Mouse (Mus musculus) hindbrain, embryonic 13.5 days (tissue): Measurements from ENCODE around the gene Itih1. TPM values are rescaled to one million over a fixed set of nuclear protein-coding genes. Genes with fewer than 3 reads are reported as not detected.
A peak's percentile ranks its signal among the peaks of the same experiment; 100 is the strongest.

Source experiments
- ATAC-seq: fragments of 200-750 bp; cut with Nextera tagmentation; 2 replicates; pipeline ENCODE4 v1.8.0; 2017; ENCODE audit warnings: moderate TSS enrichment; ENCODE audit not compliant: low FRiP score
- H3K27ac ChIP-seq: fragments of 300-500 bp; sonication (generic); 2 replicates; pipeline ENCODE4 v1.5.1; 2015; ENCODE audit warnings: inconsistent platforms, mild to moderate bottlenecking, moderate library complexity
- H3K27me3 ChIP-seq: fragments of 300-500 bp; sonication (generic); 2 replicates; pipeline ENCODE4 v1.6.1; 2015; ENCODE audit warnings: mild to moderate bottlenecking, inconsistent platforms
- H3K36me3 ChIP-seq: fragments of 300-500 bp; sonication (generic); 2 replicates; pipeline ENCODE4 v1.6.1; 2015; ENCODE audit warnings: mild to moderate bottlenecking, inconsistent platforms
- H3K4me1 ChIP-seq: fragments of 300-500 bp; sonication (generic); replicated peaks from 2 replicates; pipeline ENCODE4 v1.6.1; 2015; ENCODE audit warnings: inconsistent platforms
- H3K4me2 ChIP-seq: fragments of 300-500 bp; sonication (generic); 2 replicates; pipeline ENCODE4 v1.6.1; 2015; ENCODE audit warnings: inconsistent platforms, mild to moderate bottlenecking, moderate library complexity
- H3K4me3 ChIP-seq: fragments of 300-500 bp; sonication (generic); 2 replicates; pipeline ENCODE4 v1.5.1; 2015; ENCODE audit warnings: mild to moderate bottlenecking, inconsistent platforms
- H3K9ac ChIP-seq: fragments of 300-500 bp; sonication (generic); 2 replicates; pipeline ENCODE4 v1.6.1; 2015; ENCODE audit warnings: mild to moderate bottlenecking, inconsistent platforms
- H3K9me3 ChIP-seq: fragments of 300-500 bp; sonication (generic); 2 replicates; pipeline ENCODE4 v1.6.1; 2016; ENCODE audit warnings: inconsistent platforms
- WGBS: fragments of 180-500 bp; shearing (Covaris S2); methylation state at CpG from one replicate; pipeline ENCODE4 v1.1.7; 2015; 5-methylcytosine and 5-hydroxymethylcytosine counted together
- polyA plus RNA-seq: library from polyadenylated mRNA; unstranded; fragments of >200 nt; fragmentation: Nextera tagmentation; extraction: Ambion mirVana; gene quantifications from 2 replicates; pipeline ENCODE4 v1.2.1, GENCODE M21; 2015

The Itih1 gene
- polyA plus RNA-seq, 1 experiment from 2014 or later = not detected

DNA sequence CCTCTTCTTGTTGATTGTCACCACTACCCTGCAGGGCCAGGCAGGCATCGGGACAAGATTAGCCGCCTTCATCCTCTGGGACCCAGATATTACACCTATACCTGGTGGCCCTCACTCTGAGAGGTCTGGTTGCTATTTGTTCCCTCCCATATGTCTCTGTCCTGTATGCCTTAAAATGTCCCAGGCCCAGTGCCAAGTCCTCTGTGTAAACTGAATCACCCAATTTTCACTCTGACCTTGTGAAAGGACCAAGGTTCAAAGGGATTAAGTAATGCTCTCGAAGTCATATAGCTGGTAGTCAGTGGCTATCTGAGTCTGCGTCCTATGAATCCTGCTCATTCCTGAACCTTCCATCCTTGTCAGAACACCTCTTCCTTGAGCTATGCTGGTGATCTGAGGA is 12.7 kb downstream of the Itih1 start:
- H3K4me1 ChIP-seq = no peaks in the 10 kb centered on the region
- no peaks in the 10 kb centered on the region for H3K36me3 ChIP-seq
- H3K9me3 ChIP-seq = no peaks in the 10 kb centered on the region
- H3K4me2 ChIP-seq = no peak overlapping the region
- no peak for ATAC-seq
- no peak overlapping the region for H3K4me3 ChIP-seq
- 93% methylated on average over 4 of the region's 4 CpGs for WGBS
- no peak overlapping the region for H3K27ac ChIP-seq
- no peaks in the 10 kb centered on the region for H3K27me3 ChIP-seq
- no peak overlapping the region for H3K9ac ChIP-seq

DNA sequence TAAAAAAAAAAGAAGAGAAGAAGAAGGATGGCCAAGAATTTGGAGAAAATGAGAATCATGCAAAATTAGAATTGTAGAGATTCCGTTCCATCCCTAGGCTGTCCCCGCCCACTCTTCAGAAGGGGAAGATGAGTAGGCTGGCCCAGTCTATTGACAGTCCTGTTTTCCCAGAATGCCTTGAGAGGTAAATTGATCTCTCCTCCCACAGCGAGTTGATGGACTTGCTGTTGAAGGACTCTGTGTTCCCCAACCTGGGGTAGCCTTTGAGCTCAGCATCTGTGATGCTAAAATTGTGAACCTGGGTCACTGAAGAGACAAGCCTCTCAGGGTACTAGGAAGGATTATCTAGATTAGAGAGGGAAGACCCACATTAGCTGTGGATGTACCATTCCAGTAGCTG is 17.6 kb downstream of the Itih1 start:
- Histone ChIP-seq H3K9ac (no peak overlapping the region), H3K4me3 (no peak overlapping the region), H3K4me2 (no peak overlapping the region), H3K4me1 (peaks cover 11% of the 10 kb centered on the region; the same call in 1 of the 2 replicates), H3K9me3 (no peaks in the 10 kb centered on the region), H3K27me3 (no peaks in the 10 kb centered on the region), H3K27ac (no peak overlapping the region), H3K36me3 (no peaks in the 10 kb centered on the region)
- 94% methylated on average over 3 of the region's 3 CpGs for WGBS
- ATAC-seq = no peak

DNA sequence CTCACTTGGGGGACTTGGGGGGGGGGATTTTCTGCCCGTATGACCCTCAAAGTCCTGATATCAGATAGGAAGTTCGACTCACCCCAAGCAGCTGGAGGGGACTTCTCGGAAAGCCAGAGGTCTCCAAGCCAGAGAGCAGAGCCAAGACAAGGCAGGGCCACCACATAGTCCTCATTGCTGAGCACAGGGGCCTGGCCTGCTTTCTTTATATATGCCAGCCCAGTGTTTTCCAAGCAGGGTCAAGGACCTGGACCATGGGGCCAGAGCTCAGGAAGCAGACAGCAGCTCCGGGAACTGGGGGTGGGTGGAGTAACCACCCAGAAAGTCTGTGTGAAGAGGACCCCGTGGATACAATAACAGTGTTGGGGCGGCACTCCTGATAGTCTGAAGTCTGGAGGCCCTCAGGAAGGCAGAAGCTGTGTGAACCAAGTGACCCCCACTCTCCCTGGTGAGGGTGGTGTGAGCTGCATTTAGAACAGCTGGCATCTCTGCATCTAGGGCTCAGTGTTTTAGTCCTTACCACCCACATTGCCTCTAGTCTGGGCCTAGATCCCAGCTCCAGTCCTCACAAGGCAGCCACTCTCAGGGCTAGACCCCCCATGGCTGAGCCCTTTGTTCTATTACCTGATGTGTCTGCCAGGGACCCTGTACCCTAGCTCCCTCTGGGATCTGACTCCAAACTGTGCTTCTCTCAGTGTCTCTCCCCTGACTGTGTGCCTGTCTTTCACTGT is 19.5 kb downstream of the Itih1 start, which contains the start of gene Itih3:
Gene Itih3 (minus strand): TSS at position 386 of the 731 bp plus-strand sequence.
- no peak for ATAC-seq
- no peak within 1 kb of the TSS for H3K27ac ChIP-seq
- H3K9ac ChIP-seq = 0 out of 2 replicates have a peak within 1 kb of the TSS, but pooled peaks have one; percentile 24
- H3K4me1 ChIP-seq = peaks cover 11% of the 10 kb centered on the region; the same call in 1 of the 2 replicates
- H3K9me3 ChIP-seq = no peaks in the 10 kb centered on the region
- no peak within 1 kb of the TSS for H3K4me2 ChIP-seq
- no peaks in the 10 kb centered on the region for H3K36me3 ChIP-seq
- no peaks in the 10 kb centered on the region for H3K27me3 ChIP-seq
- 70% methylated on average over 6 of the region's 6 CpGs for WGBS
- H3K4me3 ChIP-seq = no peak within 1 kb of the TSS

DNA sequence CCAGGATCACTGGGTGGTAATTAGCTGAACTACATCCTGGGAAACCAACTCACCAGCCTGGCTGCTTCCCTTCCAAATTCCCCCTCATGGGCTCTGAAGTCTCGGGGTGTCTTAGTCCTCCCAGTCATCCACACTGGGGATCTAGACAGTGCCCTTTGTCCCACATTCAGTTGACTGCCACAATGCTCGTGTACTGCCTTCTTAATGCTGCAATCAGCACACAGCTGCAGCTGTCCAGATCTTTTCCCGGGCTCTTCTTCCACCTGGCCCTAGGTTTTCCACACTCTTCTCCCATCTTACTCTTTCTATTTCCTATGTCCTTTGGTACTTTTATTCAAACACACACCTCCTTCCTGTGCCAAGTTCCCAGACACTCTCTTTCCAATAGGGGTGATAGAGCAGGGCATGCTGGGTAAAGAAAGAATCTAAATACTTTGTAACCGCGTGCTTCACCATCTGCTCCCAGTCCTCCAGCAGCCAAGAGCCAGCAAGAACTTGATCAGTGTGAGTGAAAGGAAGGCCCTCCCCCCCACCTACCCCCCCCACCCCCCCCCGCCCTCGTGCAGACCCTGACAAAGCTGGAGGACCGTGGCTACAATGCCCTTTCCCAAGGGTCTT is 20.9 kb downstream of the Itih1 start:
- no peaks in the 10 kb centered on the region for H3K27me3 ChIP-seq
- no peak overlapping the region for H3K27ac ChIP-seq
- ATAC-seq = no peak
- H3K4me1 ChIP-seq = peaks cover 11% of the 10 kb centered on the region; the same call in 1 of the 2 replicates
- 43% methylated on average over 8 of the region's 8 CpGs for WGBS
- no peak overlapping the region for H3K4me3 ChIP-seq
- H3K36me3 ChIP-seq = no peaks in the 10 kb centered on the region
- H3K4me2 ChIP-seq = no peak overlapping the region
- H3K9me3 ChIP-seq = no peaks in the 10 kb centered on the region
- no peak overlapping the region for H3K9ac ChIP-seq

DNA sequence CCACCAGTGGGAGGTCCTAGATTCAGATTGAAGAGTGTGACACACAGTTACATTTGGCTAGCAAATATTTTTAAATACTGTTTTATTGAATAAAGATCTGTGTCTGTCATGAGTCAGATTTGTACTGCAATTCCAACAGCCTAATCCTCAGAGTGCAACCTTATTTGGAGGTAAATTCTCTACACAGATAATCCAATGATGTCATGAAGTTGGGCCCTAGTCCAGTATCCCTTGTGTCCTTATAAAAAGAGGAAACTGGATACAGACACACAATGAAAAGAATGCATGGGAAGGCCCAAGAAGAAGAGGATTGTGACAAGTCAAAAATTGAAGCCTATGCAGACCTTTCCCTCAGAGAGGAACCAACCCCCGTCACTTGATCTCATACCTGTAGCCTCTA is 26.6 kb downstream of the Itih1 start:
- Histone ChIP-seq H3K4me2 (no peak overlapping the region), H3K9ac (no peak overlapping the region), H3K36me3 (no peaks in the 10 kb centered on the region), H3K9me3 (no peaks in the 10 kb centered on the region), H3K27ac (no peak overlapping the region), H3K4me1 (no peaks in the 10 kb centered on the region), H3K27me3 (no peaks in the 10 kb centered on the region), H3K4me3 (no peak overlapping the region)
- no peak for ATAC-seq
- WGBS = 74% methylated on average over 1 of the region's 1 CpGs

DNA sequence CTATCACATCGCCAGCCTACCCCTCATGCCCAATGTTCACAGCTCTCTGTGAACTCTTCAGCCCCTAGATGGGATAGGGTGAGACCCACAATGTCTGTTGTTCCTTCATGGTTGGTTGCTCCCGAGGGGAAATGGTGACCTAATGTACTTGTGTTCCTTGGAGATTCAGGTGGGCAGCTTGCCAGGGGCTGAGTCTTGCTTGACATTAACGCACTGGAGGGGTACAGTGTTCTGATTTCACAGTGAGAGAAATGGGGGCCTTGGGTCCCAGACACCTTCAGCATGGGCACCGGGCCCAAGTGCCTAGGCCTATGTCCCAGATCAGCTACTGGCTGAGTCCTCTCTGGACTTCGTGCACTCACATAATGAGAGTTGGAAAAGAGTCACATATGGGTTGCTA is 29.7 kb downstream of the Itih1 start:
- no peaks in the 10 kb centered on the region for H3K9me3 ChIP-seq
- WGBS = 82% methylated on average over 5 of the region's 5 CpGs
- no peak overlapping the region for H3K4me2 ChIP-seq
- H3K9ac ChIP-seq = no peak overlapping the region
- H3K4me3 ChIP-seq = no peak overlapping the region
- no peaks in the 10 kb centered on the region for H3K27me3 ChIP-seq
- H3K4me1 ChIP-seq = no peaks in the 10 kb centered on the region
- H3K36me3 ChIP-seq = no peaks in the 10 kb centered on the region
- no peak for ATAC-seq
- no peak overlapping the region for H3K27ac ChIP-seq

DNA sequence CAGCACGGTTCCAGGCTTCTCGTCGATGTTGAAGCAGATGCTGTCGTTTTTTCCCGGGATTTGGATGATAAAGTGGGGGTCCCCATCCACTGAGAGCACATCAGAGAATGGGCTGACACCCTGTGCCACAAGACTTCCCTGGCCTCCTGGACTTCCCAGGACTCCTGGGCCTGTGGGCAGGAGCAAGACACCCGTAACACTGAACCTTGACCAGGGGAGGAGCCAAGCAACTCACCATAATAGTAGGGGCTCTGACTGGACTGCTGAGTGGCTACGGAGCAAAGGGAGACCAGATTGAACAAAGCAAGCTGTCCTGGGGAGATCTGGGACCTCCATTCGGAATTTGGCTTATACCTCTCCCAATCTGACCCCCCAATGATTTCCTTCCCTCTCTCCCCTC is 30.4 kb downstream of the Itih1 start:
- H3K4me3 ChIP-seq = no peak overlapping the region
- H3K9ac ChIP-seq = no peak overlapping the region
- H3K9me3 ChIP-seq = no peaks in the 10 kb centered on the region
- no peak overlapping the region for H3K27ac ChIP-seq
- H3K27me3 ChIP-seq = no peaks in the 10 kb centered on the region
- H3K4me1 ChIP-seq = no peaks in the 10 kb centered on the region
- H3K36me3 ChIP-seq = no peaks in the 10 kb centered on the region
- no peak for ATAC-seq
- H3K4me2 ChIP-seq = no peak overlapping the region
- 85% methylated on average over 8 of the region's 8 CpGs for WGBS

DNA sequence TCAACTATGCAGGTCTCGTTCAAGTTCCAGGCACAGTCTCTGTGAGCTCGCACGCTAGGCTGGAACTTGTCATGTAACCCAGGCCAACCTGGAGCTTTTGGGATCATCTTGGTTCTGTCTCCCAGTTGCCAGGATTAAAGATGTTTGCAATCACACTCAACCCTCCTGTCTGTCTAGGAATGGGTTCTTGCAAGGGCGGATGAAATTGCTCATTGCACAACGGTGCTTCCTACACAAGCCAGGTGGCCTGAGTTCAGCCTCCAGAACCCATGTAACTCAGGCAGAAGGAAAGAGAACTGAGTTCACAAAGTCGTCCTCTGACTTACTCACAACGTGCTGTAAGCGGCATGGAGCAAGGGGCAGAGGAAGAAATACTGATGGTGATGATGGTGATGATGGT is 31.9 kb downstream of the Itih1 start:
- no peak overlapping the region for H3K27ac ChIP-seq
- H3K4me1 ChIP-seq = no peaks in the 10 kb centered on the region
- H3K9me3 ChIP-seq = no peaks in the 10 kb centered on the region
- 91% methylated on average over 8 of the region's 8 CpGs for WGBS
- H3K9ac ChIP-seq = no peak overlapping the region
- H3K27me3 ChIP-seq = no peaks in the 10 kb centered on the region
- ATAC-seq = no peak
- no peaks in the 10 kb centered on the region for H3K36me3 ChIP-seq
- H3K4me2 ChIP-seq = no peak overlapping the region
- H3K4me3 ChIP-seq = no peak overlapping the region

DNA sequence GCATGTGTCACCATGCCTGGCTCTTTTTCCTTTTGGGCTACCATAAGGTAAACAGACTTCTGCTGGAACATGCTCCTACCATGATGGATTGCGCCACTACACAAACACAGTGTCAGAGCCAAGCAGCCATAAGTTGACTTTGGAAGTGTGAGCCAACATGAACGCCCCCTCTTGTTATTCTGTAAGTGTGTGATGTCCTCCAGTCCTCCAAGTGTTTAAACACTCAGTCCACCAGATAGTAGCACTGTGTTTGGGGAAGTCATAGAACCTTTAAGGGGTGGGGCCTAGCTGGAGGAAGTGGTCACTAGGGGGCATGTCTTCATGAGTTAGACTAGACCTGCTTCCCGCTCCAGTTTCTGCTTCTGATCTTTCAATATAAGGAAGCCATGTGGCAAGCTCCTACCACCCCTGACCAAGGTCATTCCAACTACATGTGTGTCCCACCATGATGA is 35.2 kb downstream of the Itih1 start:
- Histone ChIP-seq H3K36me3 (no peaks in the 10 kb centered on the region), H3K9ac (no peak overlapping the region), H3K27me3 (no peaks in the 10 kb centered on the region), H3K4me1 (no peaks in the 10 kb centered on the region), H3K9me3 (no peaks in the 10 kb centered on the region), H3K27ac (no peak overlapping the region), H3K4me3 (no peak overlapping the region), H3K4me2 (no peak overlapping the region)
- 88% methylated on average over 3 of the region's 3 CpGs for WGBS
- ATAC-seq = no peak

DNA sequence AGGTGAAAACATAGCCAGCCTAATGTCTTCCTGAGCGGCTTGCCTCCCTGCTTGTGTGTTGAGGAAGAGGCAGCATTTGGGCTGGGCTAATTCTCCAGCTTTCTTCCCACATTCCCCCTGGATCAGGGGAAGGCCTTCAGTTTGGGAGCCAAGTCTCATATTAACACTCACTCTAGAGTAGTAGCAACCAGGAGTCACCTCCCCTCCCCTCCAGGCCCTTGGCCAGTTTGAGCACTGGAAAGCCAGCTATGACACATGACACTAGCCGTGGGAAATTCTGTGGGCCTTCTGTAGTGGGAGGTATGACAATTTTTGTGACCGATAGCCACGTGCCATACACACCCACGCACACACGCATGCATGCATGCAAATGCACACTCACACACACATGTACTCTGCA is 37.1 kb downstream of the Itih1 start:
- ATAC-seq = no peak
- no peaks in the 10 kb centered on the region for H3K36me3 ChIP-seq
- no peaks in the 10 kb centered on the region for H3K4me1 ChIP-seq
- WGBS = 92% methylated on average over 6 of the region's 6 CpGs
- H3K27ac ChIP-seq = no peak overlapping the region
- H3K9ac ChIP-seq = no peak overlapping the region
- no peak overlapping the region for H3K4me3 ChIP-seq
- no peaks in the 10 kb centered on the region for H3K9me3 ChIP-seq
- H3K4me2 ChIP-seq = no peak overlapping the region
- no peaks in the 10 kb centered on the region for H3K27me3 ChIP-seq

DNA sequence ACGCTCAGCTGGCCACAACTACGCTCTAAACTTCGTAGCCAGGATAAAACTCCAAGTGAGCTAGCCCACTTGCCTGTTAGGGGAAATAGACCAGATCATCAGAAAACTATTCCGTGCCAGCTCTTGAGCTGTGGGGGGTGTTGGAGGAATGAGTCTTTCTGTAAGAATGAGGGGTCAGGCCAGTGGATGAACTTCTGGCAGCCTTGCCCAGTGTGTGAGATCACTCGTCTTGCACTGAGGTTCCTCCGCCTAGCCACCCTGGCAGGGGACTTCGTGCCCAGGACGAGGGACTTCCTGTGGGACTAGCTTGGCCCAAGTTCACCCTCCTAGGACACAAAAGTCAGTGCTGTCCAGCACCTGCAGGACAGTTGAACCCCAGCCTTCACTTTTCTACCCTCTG is 38.8 kb downstream of the Itih1 start:
- H3K27ac ChIP-seq = no peak overlapping the region
- no peaks in the 10 kb centered on the region for H3K36me3 ChIP-seq
- H3K9me3 ChIP-seq = no peaks in the 10 kb centered on the region
- H3K4me1 ChIP-seq = no peaks in the 10 kb centered on the region
- H3K4me3 ChIP-seq = no peak overlapping the region
- no peaks in the 10 kb centered on the region for H3K27me3 ChIP-seq
- H3K9ac ChIP-seq = no peak overlapping the region
- no peak for ATAC-seq
- WGBS = 83% methylated on average over 8 of the region's 8 CpGs
- no peak overlapping the region for H3K4me2 ChIP-seq

DNA sequence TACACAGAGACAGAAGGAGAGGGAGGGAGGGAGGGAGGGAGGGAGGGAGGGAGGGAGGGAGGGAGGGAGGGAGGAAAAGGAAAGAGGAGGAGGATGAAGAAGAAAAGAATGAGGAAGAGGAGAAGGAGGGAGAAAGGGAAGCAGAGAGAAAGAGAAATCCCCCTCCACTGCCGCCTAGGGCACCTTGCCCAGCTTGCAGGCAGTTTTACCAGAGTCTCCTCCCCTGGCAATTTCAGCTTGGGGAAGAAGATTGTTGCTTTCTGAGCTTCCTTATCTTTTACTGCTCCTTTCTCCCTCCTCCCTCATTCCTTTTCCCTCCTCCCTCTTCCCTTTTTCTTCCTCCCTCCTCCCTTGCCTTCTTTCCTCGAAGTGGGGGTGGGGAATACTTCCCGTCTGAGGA is 40.1 kb downstream of the Itih1 start:
- H3K9ac ChIP-seq = no peak overlapping the region
- H3K4me3 ChIP-seq = no peak overlapping the region
- no peaks in the 10 kb centered on the region for H3K27me3 ChIP-seq
- no peaks in the 10 kb centered on the region for H3K9me3 ChIP-seq
- no peaks in the 10 kb centered on the region for H3K36me3 ChIP-seq
- ATAC-seq = no peak
- no peak overlapping the region for H3K4me2 ChIP-seq
- no peak overlapping the region for H3K27ac ChIP-seq
- no peaks in the 10 kb centered on the region for H3K4me1 ChIP-seq
- WGBS = 84% methylated on average over 3 of the region's 3 CpGs

DNA sequence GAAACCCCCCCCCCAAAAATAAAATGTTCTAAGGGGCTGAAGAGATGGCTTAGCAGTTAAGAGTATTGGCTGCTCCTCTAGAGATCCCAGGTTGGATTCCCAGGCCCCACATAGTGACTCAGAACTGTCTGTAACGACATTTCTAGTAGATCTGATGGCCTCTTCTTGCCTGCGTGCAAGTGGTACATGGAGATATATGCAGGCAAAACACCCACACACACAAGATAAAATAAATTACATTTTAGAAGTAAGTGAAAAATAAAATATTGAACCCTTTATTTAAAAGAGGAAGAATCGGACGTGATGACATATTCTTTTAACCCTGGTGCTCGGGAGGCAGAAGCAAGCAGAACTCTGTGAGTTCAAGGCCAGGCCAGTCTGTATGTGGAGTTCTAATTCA is 40.5 kb downstream of the Itih1 start:
- H3K9ac ChIP-seq = no peak overlapping the region
- H3K36me3 ChIP-seq = no peaks in the 10 kb centered on the region
- no peak overlapping the region for H3K27ac ChIP-seq
- ATAC-seq = no peak
- H3K27me3 ChIP-seq = no peaks in the 10 kb centered on the region
- 98% methylated on average over 5 of the region's 5 CpGs for WGBS
- H3K4me2 ChIP-seq = no peak overlapping the region
- H3K4me3 ChIP-seq = no peak overlapping the region
- no peaks in the 10 kb centered on the region for H3K4me1 ChIP-seq
- no peaks in the 10 kb centered on the region for H3K9me3 ChIP-seq
